Mouse (Mus musculus) liver, embryonic 12.5 days (tissue): ENCODE data around the gene Kcnj10. TPM values are rescaled to one million over a fixed set of nuclear protein-coding genes. Genes with fewer than 3 reads are reported as not detected.

Source experiments
- ATAC-seq: fragments of 200-750 bp; cut with Nextera tagmentation; 2 replicates; pipeline ENCODE4 v1.8.0; 2017; ENCODE audit warnings: moderate number of reproducible peaks, mild to moderate bottlenecking, moderate library complexity
- H3K27ac ChIP-seq: fragments of 300-500 bp; sonication (generic); 2 replicates; pipeline ENCODE4 v1.5.1; 2016; ENCODE audit warnings: mild to moderate bottlenecking
- H3K27me3 ChIP-seq: fragments of 300-500 bp; sonication (generic); replicated peaks from 2 replicates; pipeline ENCODE4 v1.6.1; 2016; ENCODE audit warnings: mild to moderate bottlenecking, moderate library complexity
- H3K36me3 ChIP-seq: fragments of 300-500 bp; sonication (generic); 2 replicates; pipeline ENCODE4 v1.6.1; 2016; ENCODE audit warnings: mild to moderate bottlenecking, moderate library complexity
- H3K4me1 ChIP-seq: fragments of 300-500 bp; sonication (generic); 2 replicates; pipeline ENCODE4 v1.6.1; 2016
- H3K4me2 ChIP-seq: fragments of 300-500 bp; sonication (generic); 2 replicates; pipeline ENCODE4 v1.6.1; 2016; ENCODE audit warnings: mild to moderate bottlenecking, moderate library complexity
- H3K4me3 ChIP-seq: fragments of 300-500 bp; sonication (generic); 2 replicates; pipeline ENCODE4 v1.5.1; 2016; ENCODE audit warnings: mild to moderate bottlenecking, moderate library complexity
- H3K9ac ChIP-seq: fragments of 300-500 bp; sonication (generic); 2 replicates; pipeline ENCODE4 v1.6.1; 2016; ENCODE audit warnings: mild to moderate bottlenecking, moderate library complexity
- H3K9me3 ChIP-seq: fragments of 300-500 bp; sonication (generic); replicated peaks from 2 replicates; pipeline ENCODE4 v1.6.1; 2016; ENCODE audit warnings: mild to moderate bottlenecking, moderate library complexity
- WGBS: fragments of 180-500 bp; shearing (Covaris S2); methylation state at CpG from one replicate; pipeline ENCODE4 v1.1.7; 2016; ENCODE audit not compliant: insufficient replicate concordance; 5-methylcytosine and 5-hydroxymethylcytosine counted together
- polyA plus RNA-seq: library from polyadenylated mRNA; unstranded; fragments of >200 nt; fragmentation: Nextera tagmentation; extraction: Ambion mirVana; gene quantifications from 2 replicates; pipeline ENCODE4 v1.2.1, GENCODE M21; 2016

The Kcnj10 gene
- polyA plus RNA-seq, 1 experiment from 2014 or later = 0.02 TPM

- no peaks in the 10 kb centered on the region for H3K27me3 ChIP-seq
- peaks cover 46% of the 10 kb centered on the region for H3K4me1 ChIP-seq
- no peak overlapping the region for H3K27ac ChIP-seq
- H3K4me3 ChIP-seq = no peak overlapping the region
- no peaks in the 10 kb centered on the region for H3K9me3 ChIP-seq
- peaks cover 25% of the 10 kb centered on the region for H3K36me3 ChIP-seq
- WGBS = 74% methylated on average over 10 of the region's 10 CpGs
- no peak for ATAC-seq
- peak overlapping the region; percentile 99 for H3K4me2 ChIP-seq
- H3K9ac ChIP-seq = no peak overlapping the region
Observed at GRCm38 (mm10) chr1:172313613-172314411, 27.2 kb upstream of the Kcnj10 start.

- Histone ChIP-seq H3K4me2 (no peak overlapping the region), H3K9ac (no peak overlapping the region), H3K27ac (no peak overlapping the region), H3K4me1 (peaks cover 38% of the 10 kb centered on the region), H3K36me3 (peaks cover 34% of the 10 kb centered on the region), H3K4me3 (no peak overlapping the region), H3K9me3 (no peaks in the 10 kb centered on the region), H3K27me3 (no peaks in the 10 kb centered on the region)
- 71% methylated on average over 3 of the region's 3 CpGs for WGBS
- ATAC-seq = no peak
Observed at GRCm38 (mm10) chr1:172314911-172315310, 26.1 kb upstream of the Kcnj10 start.

GRCm38 (mm10) chr1:172317431-172317830 is 23.6 kb upstream of the Kcnj10 start:
- Histone ChIP-seq H3K27ac (no peak overlapping the region), H3K4me3 (no peak overlapping the region), H3K4me1 (peaks cover 15% of the 10 kb centered on the region), H3K36me3 (peaks cover 40% of the 10 kb centered on the region), H3K27me3 (0 out of 2 replicates have a peak, but pooled peaks cover 10% of the 10 kb centered on the region), H3K9ac (no peak overlapping the region), H3K9me3 (no peaks in the 10 kb centered on the region), H3K4me2 (no peak overlapping the region)
- WGBS = 77% methylated on average over 18 of the region's 18 CpGs
- ATAC-seq = no peak

GRCm38 (mm10) chr1:172317946-172318345 is 23.1 kb upstream of the Kcnj10 start:
- Histone ChIP-seq H3K27ac (no peak overlapping the region), H3K4me2 (no peak overlapping the region), H3K9ac (no peak overlapping the region), H3K9me3 (no peaks in the 10 kb centered on the region), H3K4me3 (no peak overlapping the region), H3K4me1 (peaks cover 10% of the 10 kb centered on the region), H3K36me3 (peaks cover 40% of the 10 kb centered on the region), H3K27me3 (peaks cover 14% of the 10 kb centered on the region; the same call in 1 of the 2 replicates)
- WGBS = 75% methylated on average over 15 of the region's 15 CpGs
- ATAC-seq = no peak

- H3K9me3 ChIP-seq = no peaks in the 10 kb centered on the region
- WGBS = 80% methylated on average over 19 of the region's 19 CpGs
- peaks cover 4% of the 10 kb centered on the region; the same call in 1 of the 2 replicates for H3K4me1 ChIP-seq
- H3K4me2 ChIP-seq = no peak overlapping the region
- no peak overlapping the region for H3K9ac ChIP-seq
- H3K27me3 ChIP-seq = peaks cover 18% of the 10 kb centered on the region
- peaks cover 40% of the 10 kb centered on the region for H3K36me3 ChIP-seq
- no peak overlapping the region for H3K4me3 ChIP-seq
- H3K27ac ChIP-seq = no peak overlapping the region
- 0 out of 2 replicates have a peak, but pooled peaks have one; percentile 4 for ATAC-seq
Observed at GRCm38 (mm10) chr1:172318424-172319035, 22.5 kb upstream of the Kcnj10 start.

- Histone ChIP-seq H3K4me3 (no peak overlapping the region), H3K36me3 (peaks cover 40% of the 10 kb centered on the region), H3K4me1 (no peaks in the 10 kb centered on the region), H3K27me3 (peaks cover 26% of the 10 kb centered on the region), H3K9me3 (no peaks in the 10 kb centered on the region), H3K9ac (no peak overlapping the region), H3K27ac (no peak overlapping the region), H3K4me2 (no peak overlapping the region)
- WGBS = 78% methylated on average over 7 of the region's 7 CpGs
- no peak for ATAC-seq
Observed at GRCm38 (mm10) chr1:172319346-172319745, 21.7 kb upstream of the Kcnj10 start.

GRCm38 (mm10) chr1:172319921-172320411 is 21.0 kb upstream of the Kcnj10 start:
- Histone ChIP-seq H3K9ac (no peak overlapping the region), H3K36me3 (peaks cover 40% of the 10 kb centered on the region), H3K27ac (no peak overlapping the region), H3K4me1 (no peaks in the 10 kb centered on the region), H3K4me3 (no peak overlapping the region), H3K9me3 (no peaks in the 10 kb centered on the region), H3K27me3 (peaks cover 32% of the 10 kb centered on the region), H3K4me2 (no peak overlapping the region)
- 58% methylated on average over 5 of the region's 5 CpGs for WGBS
- ATAC-seq = no peak

GRCm38 (mm10) chr1:172322725-172323124 is 18.3 kb upstream of the Kcnj10 start:
- Histone ChIP-seq H3K27ac (no peak overlapping the region), H3K27me3 (peaks cover 60% of the 10 kb centered on the region), H3K9ac (no peak overlapping the region), H3K4me3 (no peak overlapping the region), H3K9me3 (no peaks in the 10 kb centered on the region), H3K4me1 (peaks cover 9% of the 10 kb centered on the region), H3K36me3 (peaks cover 26% of the 10 kb centered on the region), H3K4me2 (no peak overlapping the region)
- 52% methylated on average over 13 of the region's 13 CpGs for WGBS
- no peak for ATAC-seq

GRCm38 (mm10) chr1:172323298-172323697 is 17.7 kb upstream of the Kcnj10 start:
- H3K36me3 ChIP-seq = peaks cover 20% of the 10 kb centered on the region
- H3K4me2 ChIP-seq = no peak overlapping the region
- H3K27ac ChIP-seq = no peak overlapping the region
- peaks cover 66% of the 10 kb centered on the region for H3K27me3 ChIP-seq
- H3K4me1 ChIP-seq = peaks cover 9% of the 10 kb centered on the region
- H3K4me3 ChIP-seq = no peak overlapping the region
- H3K9ac ChIP-seq = no peak overlapping the region
- H3K9me3 ChIP-seq = no peaks in the 10 kb centered on the region
- no peak for ATAC-seq
- WGBS = 38% methylated on average over 5 of the region's 5 CpGs

- H3K4me2 ChIP-seq = no peak overlapping the region
- ATAC-seq = no peak
- H3K4me1 ChIP-seq = peaks cover 9% of the 10 kb centered on the region
- no peak overlapping the region for H3K4me3 ChIP-seq
- 24% methylated on average over 6 of the region's 6 CpGs for WGBS
- no peak overlapping the region for H3K27ac ChIP-seq
- H3K27me3 ChIP-seq = peaks cover 71% of the 10 kb centered on the region
- H3K9me3 ChIP-seq = no peaks in the 10 kb centered on the region
- H3K9ac ChIP-seq = no peak overlapping the region
- H3K36me3 ChIP-seq = peaks cover 14% of the 10 kb centered on the region
Observed at GRCm38 (mm10) chr1:172323801-172324359, 17.1 kb upstream of the Kcnj10 start.

- peaks cover 8% of the 10 kb centered on the region for H3K36me3 ChIP-seq
- no peak for ATAC-seq
Observed at GRCm38 (mm10) chr1:172324725-172325124, 16.3 kb upstream of the Kcnj10 start.

More at GRCm38 (mm10) chr1:172324725-172325124, 16.3 kb upstream of the Kcnj10 start:
- H3K4me3 ChIP-seq = no peak overlapping the region
- H3K4me1 ChIP-seq = peaks cover 9% of the 10 kb centered on the region
- peaks cover 80% of the 10 kb centered on the region for H3K27me3 ChIP-seq
- no peak overlapping the region for H3K9ac ChIP-seq
- 9% methylated on average over 7 of the region's 7 CpGs for WGBS
- H3K27ac ChIP-seq = no peak overlapping the region
- no peaks in the 10 kb centered on the region for H3K9me3 ChIP-seq
- H3K4me2 ChIP-seq = no peak overlapping the region
